Mouse (Mus musculus) B cell, adult 2 months (primary cell): ENCODE results near the gene Vps52.

Experiments
- DNase-seq, 2 experiments: peaks; one replicate each; pipeline ENCODE4 v3.0.0; 2022

Gene Vps52

GRCm38 (mm10) chr17:34013436-34013835, 57.8 kb downstream of the Vps52 start:
- DNase-seq = no peak
